Mouse (Mus musculus) thymus, adult 18-20 months (tissue): ENCODE results near the gene Igsf10.
A peak's percentile ranks its signal among the peaks of the same experiment; 100 is the strongest.
"Not testable (repeated sequence)": the region's sequence is repeated elsewhere in the genome, so short reads cannot be mapped to it uniquely, and the experiment has no call there.

Source experiments
- DNase-seq, 2 experiments: peaks; one replicate each; pipeline ENCODE4 v3.0.0; 2022; ENCODE audit warnings: mixed read lengths in 2 of 2

The Igsf10 gene

DNA sequence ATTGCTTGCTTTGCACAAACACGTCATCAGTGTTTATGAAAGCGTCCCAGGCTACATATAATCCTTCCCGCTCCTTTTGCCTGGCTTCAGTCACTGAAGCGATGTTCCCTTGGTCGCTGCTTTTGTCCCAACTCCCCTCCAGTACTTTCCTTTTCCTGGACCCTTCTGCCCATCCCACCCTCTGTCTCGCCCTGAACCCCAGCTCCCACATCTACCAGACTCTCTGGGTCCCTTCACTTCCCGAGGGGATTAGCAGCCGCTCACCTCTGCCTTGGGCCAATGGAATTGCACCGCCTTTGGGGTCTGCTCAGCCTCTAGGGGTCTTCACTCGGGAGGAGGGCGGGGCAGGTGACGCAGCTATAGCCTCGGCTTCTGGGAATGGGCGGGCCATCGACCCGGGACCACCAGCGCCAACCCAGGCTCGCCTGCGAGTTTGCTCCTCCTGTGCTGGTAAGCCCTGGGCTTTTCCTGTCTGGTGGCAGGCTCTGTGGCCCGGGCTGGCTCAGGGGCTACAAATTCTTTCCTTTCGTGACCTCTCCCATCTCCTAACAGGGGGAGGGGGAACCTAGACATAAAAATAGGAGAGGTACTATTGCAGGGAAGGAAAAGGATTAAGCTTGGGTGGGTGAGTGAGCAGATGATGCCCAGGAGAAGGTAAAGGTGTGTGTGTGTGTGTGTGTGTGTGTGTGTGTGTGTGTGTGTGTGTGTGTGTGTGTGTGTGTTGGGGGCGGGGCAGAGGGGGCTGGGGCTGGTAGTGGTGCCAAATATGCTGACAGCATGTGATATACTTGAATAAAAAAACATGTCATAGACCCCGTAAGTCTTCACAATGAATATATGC, at the start of gene Igsf10:
Gene Igsf10, minus strand, starts transcription at position 330 of the 841 bp plus-strand sequence.
- peak; percentile 11 to 13 for DNase-seq

- no peak for DNase-seq
These were observed 41.4 kb upstream of the Igsf10 start for GRCm38 (mm10) chr3:59385553-59385952.

DNA sequence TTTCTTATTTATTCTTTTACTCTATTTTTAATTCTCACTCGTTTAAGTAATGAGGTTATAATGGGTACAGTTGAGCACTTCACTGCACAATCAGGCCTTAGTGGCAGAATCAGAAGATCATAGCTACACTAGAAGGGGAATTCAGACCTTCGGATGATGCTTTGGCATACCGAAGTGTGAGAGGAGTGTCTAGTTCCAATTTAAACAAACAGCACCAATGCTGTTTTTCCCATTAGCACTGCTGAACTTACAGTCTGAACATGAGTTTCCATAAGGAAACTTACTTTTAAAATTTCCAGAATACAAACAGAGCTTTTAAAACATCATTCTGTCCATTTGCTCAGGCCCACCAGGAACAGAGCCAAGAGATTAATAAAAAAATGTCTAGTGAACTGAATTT, 40.8 kb upstream of the Igsf10 start:
- no peak for DNase-seq

DNA sequence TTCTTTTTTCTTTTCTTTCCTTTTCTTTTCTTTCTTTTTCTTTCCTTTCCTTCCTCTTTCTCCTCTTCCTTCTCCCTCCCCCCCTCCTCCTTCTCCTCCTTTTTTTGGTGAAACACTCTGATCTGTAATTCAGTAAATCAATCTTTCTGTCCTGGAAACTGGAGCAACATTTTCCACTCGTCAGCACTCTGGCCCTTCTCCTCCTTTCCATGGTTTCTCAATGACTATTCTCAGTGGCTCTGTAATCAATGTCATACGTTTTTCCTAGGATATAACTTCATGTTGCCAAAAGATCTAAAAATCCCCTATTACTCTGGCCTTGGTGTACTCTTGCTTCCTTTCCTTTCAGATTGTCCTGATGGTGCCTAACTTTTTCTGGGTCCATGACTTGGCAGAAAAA, 40.1 kb upstream of the Igsf10 start:
- DNase-seq = no peak

- DNase-seq = not testable (repeated sequence)
These were observed 34.6 kb upstream of the Igsf10 start for GRCm38 (mm10) chr3:59378791-59379190.

- no peak for DNase-seq
These were observed 17.7 kb upstream of the Igsf10 start for GRCm38 (mm10) chr3:59361895-59362294.

- DNase-seq = no peak
These were observed 15.9 kb upstream of the Igsf10 start for GRCm38 (mm10) chr3:59360102-59360501.

GRCm38 (mm10) chr3:59354156-59354555, 10.0 kb upstream of the Igsf10 start:
- DNase-seq = no peak

- DNase-seq = no peak
These were observed 7.6 kb upstream of the Igsf10 start for GRCm38 (mm10) chr3:59351768-59352167.

DNA sequence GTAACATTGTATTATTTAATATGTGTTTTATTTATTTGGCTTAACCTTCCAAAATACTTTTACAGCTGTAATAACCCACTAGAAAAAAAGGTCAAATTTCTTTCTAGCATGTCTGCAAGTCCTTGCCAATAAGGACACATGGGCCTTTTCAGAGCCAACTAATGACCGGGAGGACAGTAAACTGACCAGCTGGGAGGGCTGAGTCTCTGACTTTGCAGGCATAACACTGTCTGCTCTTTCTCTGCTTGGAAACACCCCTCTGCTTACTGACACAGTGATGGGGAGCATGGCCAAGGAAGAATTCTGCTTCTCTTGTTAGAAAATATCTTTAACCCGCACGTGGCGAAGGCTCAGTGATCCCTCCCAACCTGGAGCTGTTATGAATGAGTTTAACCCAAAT, 1.2 kb downstream of the Igsf10 start:
- no peak for DNase-seq

- no peak for DNase-seq
These were observed 2.4 kb downstream of the Igsf10 start for GRCm38 (mm10) chr3:59341647-59342427.

DNA sequence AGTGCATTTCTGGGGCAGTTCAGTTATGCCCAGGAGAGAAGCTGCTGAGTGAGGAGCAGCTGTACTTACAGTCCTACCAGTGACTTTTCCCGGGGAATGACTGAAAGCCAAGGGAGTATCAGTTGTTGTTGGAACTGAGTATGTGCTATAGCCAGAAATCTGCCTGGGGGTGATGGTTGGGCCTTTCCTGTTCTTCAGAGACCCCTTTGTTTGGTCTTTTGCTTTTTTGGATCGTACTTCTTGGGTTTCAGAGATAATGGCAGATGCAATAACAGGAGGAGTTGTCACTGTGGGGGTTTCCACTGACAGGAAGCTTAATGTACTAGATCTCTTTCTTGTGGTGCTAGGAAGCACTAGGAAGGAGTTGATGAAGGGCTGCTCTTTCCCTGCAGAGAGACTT, 15.7 kb downstream of the Igsf10 start:
- DNase-seq = no peak

DNA sequence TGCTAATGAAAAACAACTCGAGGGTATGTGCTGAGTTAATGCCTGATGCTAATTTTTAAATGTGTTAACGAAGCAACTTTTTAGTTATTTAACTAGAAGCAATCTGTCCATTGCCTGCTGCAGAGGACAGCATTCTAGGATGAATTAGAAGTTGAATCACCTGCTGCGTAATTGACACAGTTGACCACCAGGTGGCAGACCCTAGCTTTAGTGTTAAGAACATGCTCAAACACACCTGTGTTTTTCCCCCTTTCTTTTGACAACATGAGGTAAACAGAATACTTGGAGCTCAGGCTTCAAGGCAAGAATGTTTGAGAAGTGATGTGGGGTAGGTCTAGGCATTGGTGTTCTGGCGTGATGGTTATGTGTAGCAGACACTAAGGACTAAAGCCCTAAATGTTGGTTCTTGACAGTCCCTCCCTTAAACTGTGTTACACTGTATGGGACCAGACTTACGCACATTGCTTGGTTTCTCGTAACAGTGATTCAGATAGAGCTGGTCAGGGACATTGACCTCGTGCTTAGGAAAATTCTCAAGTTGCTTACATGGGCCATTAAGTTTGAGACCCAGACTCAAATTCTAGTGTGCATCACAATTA, 22.8 kb downstream of the Igsf10 start:
- peak in 1 of 2 experiments; percentile 38 for DNase-seq

DNA sequence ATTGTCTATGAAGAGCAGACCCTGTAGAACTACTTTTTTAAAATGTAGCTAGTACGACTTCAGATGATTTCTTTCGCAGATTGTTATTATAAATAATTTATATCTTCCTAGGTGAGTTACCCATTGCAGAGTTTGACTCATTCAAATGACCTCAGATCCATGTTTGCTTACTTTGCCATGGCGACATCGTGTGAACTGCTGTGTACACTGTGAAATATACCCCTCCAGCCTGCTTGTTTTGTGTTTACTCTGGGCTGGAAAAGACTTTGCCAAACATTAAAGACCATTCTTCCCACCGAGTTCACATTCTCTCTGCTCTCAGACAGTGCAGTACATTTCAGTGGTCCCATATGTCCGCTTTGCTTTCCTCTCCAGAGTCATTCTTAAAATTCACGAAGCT, 28.1 kb downstream of the Igsf10 start:
- DNase-seq = no peak

- no peak for DNase-seq
These were observed 31.6 kb downstream of the Igsf10 start for GRCm38 (mm10) chr3:59312610-59313009.

DNA sequence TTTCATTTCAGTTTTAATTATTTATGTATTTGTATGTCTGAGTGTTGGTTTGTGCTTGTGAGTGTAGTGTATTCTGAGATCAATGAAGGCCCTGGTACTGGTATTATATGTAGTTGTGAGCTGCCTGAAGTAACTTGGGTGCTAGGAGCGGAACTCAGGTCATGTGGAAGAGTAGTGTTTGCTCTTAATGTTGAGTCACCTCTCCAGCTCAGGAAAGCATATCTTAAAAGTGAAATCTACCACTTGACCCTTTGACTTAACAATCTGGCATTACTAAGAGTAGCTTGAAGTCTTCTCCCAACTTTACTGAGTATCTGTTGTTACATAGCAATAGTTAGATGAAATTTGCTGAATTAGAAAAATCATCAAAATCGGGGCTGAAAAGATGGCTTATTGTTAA, 38.7 kb downstream of the Igsf10 start:
- DNase-seq = no peak

DNA sequence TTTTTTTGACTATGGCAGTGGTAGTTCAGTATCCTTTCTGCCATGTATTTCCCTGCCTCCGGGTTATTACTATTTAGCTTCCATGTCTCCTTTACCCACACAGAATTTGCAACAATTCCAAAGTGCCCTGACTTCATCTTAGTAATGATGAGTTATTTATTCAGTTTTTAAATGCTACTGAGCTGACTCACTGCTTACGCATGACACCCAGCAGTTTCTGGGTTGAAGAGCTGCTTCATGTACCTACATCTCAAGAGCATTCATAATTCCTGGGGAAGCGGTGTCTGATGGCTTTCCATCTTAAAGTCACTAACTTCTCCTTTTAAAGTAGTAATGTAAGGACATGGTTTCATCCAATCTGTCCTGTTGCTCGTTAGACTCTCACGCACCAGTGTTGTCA, 39.2 kb downstream of the Igsf10 start:
- no peak for DNase-seq

DNA sequence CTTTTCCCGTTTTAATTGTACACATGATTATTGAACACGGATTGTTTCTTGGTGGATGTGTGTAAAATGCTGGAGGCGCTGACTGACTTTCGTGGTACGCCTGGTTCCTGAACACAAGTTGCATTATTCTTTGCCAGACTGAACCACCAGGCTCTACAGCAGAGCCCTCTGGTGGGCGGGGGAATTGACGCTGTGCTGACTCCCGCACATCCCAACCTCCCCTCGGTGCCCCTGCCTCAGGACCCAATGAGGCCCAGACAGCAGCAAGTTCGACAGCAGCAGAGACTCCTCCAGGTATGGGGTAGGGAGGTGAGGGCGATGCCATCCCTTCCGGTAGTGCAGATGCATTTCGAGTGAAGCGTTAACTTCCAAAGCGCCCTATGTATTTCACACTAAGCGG, 46.5 kb downstream of the Igsf10 start:
- no peak for DNase-seq

DNA sequence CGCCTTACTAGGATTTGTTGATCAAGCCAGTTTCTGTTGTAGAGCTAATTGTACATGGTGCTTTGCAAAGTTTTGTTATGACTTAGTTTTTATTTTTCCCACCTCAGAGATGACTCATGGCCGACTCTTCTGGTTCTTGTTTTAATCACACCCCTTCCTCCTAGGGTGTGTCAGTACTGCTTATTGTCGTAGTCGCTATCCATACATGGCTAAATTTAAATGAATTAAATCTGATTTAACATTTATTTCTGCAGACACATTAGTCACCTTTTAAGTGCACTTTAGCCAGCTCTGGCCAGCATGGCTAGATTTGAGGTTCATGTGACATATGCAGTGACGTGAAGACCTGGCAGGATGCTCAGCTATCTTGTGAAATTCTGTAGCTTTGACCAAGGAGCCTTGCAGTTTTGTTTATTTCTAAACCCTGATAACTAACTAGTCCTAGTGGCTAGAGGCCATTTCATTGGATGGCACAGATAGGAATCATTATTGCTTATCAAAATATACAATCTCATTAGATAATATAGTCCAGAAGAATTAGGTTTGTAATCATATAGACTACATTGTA, 47.5 kb downstream of the Igsf10 start:
- DNase-seq = no peak

GRCm38 (mm10) chr3:59295699-59296562, 48.3 kb downstream of the Igsf10 start:
- no peak for DNase-seq

DNA sequence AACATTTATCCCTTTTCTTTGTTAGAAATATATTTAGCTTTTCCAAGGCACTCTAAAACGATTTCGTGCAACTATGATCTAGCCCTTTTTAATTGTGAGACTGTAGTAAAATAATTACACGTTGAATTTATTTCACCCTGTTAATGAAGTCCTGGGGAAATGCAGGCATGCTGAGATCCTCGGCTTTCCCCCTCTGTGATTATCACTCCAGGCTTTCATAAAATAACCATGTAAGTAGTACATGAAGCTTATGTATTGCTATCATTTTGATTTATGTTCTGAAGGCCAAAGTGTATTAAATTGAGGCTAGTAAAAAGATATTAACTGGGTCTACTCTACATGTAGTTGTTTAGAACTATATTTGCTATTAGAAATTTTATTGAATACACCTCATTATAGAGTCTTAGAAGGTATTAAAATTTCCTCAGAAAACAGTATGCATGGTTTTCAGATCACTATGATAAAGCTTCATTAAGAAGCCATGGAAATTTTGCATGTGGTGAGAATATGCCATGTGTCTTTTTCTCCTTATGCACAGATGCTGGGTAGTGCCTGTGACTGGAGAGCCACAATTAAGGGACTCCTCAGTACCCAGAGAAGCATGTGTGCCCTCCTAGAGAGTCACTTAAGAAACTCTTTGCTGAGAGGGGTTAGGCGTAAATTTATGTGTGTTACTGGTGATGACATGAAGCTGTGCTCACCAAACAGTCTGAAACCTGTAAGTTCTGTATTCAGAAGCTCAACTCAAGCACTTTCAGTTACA, 50.6 kb downstream of the Igsf10 start:
- no peak for DNase-seq

DNA sequence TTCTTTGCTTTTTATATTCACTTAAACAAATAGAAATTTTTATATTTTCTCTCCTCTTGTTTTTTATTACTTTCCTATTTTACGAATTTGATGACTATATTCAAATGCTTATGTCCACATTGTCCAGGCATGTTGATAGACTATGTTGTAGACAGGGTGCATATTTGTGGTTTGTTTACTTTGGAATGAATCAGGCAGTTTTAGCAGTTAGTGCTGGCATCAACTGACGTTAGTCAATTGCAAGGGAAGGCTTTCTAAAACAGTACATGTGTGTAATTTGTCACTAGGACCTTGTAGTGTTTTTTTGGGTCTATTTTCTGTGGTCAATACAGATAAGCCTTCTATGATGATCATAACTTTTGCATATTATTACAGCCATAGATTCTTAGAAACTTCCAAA, 53.6 kb downstream of the Igsf10 start:
- DNase-seq = no peak
